26 mouse cellular contexts compared by ENCODE assay signal in genomic region chr15:84820811-84821210, GRCm38 (mm10). TPM values are rescaled to one million over a fixed set of nuclear protein-coding genes. Genes with fewer than 3 reads are reported as not detected.
DNase-seq lines count a peak whose midpoint lies in the region; ATAC-seq lines count a peak whose summit lies in the region.
"Had no signal": no experiment of that assay in that cellular context is flagged by ENCODE, and none has a peak within 500 bp of the region (broad histone marks: within the 10 kb centered on the region; RNA-seq: fewer than 3 reads in every experiment).

No protein-coding gene starts in this region.

- no peaks in the 10 kb centered on the region for H3K4me1 ChIP-seq in intestine, embryonic 15.5 days (replicated peaks)
- H3K4me1 ChIP-seq: embryonic facial prominence, embryonic 12.5 days; embryonic facial prominence, embryonic 15.5 days; heart, embryonic 12.5 days; heart, embryonic 15.5 days had no signal

- DNase-seq in frontal cortex, postnatal 36 days (ENCODE audit: low spot score in 2 of 2) = peak; percentile 11 to 17
- no peak for DNase-seq in frontal cortex, postnatal 14 days (ENCODE audit: low spot score in 2 of 2)
- peak; percentile 48 for DNase-seq in layer of hippocampus, adult 9-11 months
- no peak for DNase-seq in layer of hippocampus, adult 9-10 months (ENCODE audit: low spot score)
- DNase-seq in right cerebral cortex, adult 18-20 months = peak; percentile 51
- no peak for DNase-seq in right cerebral cortex, postnatal 25 days
- DNase-seq in right cerebral cortex, postnatal 14 days = peak; percentile 39
- DNase-seq: adrenal gland, adult 2 months; adrenal gland, postnatal 14 days; cerebellum, adult 11-12 months; cerebellum, adult 9-10 months; forebrain, postnatal 0 days; gastrocnemius, postnatal 25 days; heart, adult 18-20 months; heart, postnatal 10 days; heart, postnatal 36 days had no signal

- no peak for ATAC-seq in intestine, embryonic 15.5 days
- ATAC-seq: CD4-positive, CD25-positive, alpha-beta regulatory T cell, adult 4 months; forebrain, embryonic 14.5 days; forebrain, postnatal 0 days; hindbrain, embryonic 16.5 days had no signal

- WGBS in intestine, embryonic 15.5 days = 92% methylated on average over 4 of the region's 4 CpGs

- no peaks in the 10 kb centered on the region for H3K27me3 ChIP-seq in intestine, embryonic 15.5 days (replicated peaks)
- H3K27me3 ChIP-seq: embryonic facial prominence, embryonic 12.5 days; embryonic facial prominence, embryonic 15.5 days; heart, embryonic 12.5 days; heart, embryonic 15.5 days; hindbrain, embryonic 13.5 days had no signal

- H3K4me3 ChIP-seq in intestine, embryonic 15.5 days (replicated peaks) = no peak overlapping the region
- H3K4me3 ChIP-seq: embryonic facial prominence, embryonic 12.5 days; embryonic facial prominence, embryonic 15.5 days; heart, embryonic 12.5 days; heart, embryonic 15.5 days; hindbrain, embryonic 10.5 days; hindbrain, embryonic 13.5 days had no signal

- H3K36me3 ChIP-seq in intestine, embryonic 15.5 days = no peaks in the 10 kb centered on the region
- H3K36me3 ChIP-seq: embryonic facial prominence, embryonic 12.5 days; embryonic facial prominence, embryonic 15.5 days; heart, embryonic 12.5 days; heart, embryonic 15.5 days had no signal

- no peaks in the 10 kb centered on the region for H3K9me3 ChIP-seq in intestine, embryonic 15.5 days
- H3K9me3 ChIP-seq: embryonic facial prominence, embryonic 12.5 days; embryonic facial prominence, embryonic 15.5 days; heart, embryonic 15.5 days; hindbrain, embryonic 13.5 days had no signal

- no peak overlapping the region for H3K4me2 ChIP-seq in intestine, embryonic 15.5 days (replicated peaks)
- H3K4me2 ChIP-seq: embryonic facial prominence, embryonic 12.5 days; embryonic facial prominence, embryonic 15.5 days; heart, embryonic 12.5 days; heart, embryonic 15.5 days; hindbrain, embryonic 13.5 days had no signal

- no peak overlapping the region for H3K27ac ChIP-seq in intestine, embryonic 15.5 days
- H3K27ac ChIP-seq: embryonic facial prominence, embryonic 12.5 days; embryonic facial prominence, embryonic 15.5 days; heart, embryonic 15.5 days; hindbrain, embryonic 10.5 days; hindbrain, embryonic 13.5 days had no signal

- H3K9ac ChIP-seq in intestine, embryonic 15.5 days = no peak overlapping the region
- H3K9ac ChIP-seq: embryonic facial prominence, embryonic 12.5 days; embryonic facial prominence, embryonic 15.5 days; forebrain, postnatal 0 days; heart, embryonic 12.5 days; heart, embryonic 15.5 days; hindbrain, embryonic 13.5 days had no signal

RNA-seq across cellular contexts. Expression of gene Phf21b, which starts 35.0 kb away (rescaled TPM):
- 0.76 and 1.6 TPM in 2 replicates for polyA plus RNA-seq in intestine, embryonic 15.5 days (2015; fragmentation: Nextera tagmentation; extraction: Ambion mirVana)

Comparison
In these comparisons a context has a peak if more than half of its experiments do, and no peak if none do; other contexts are left out.
1. DNase-seq: peak in frontal cortex, postnatal 36 days (2 of 2), layer of hippocampus, adult 9-11 months (single experiment), right cerebral cortex, adult 18-20 months (single experiment) and right cerebral cortex, postnatal 14 days (single experiment); none in frontal cortex, postnatal 14 days (0 of 2), layer of hippocampus, adult 9-10 months (single experiment) and right cerebral cortex, postnatal 25 days (single experiment).